Mouse (Mus musculus) induced T-regulatory cell, adult 2 months (primary cell): ENCODE measurements at regions not wholly inside any gene's neighbourhood (a gene's known extent, or its start where the extent isn't known, plus 50 kb on each side); places are given as distances from the start of the nearest gene placed in this dataset.

Experiments
- DNase-seq: peaks from one replicate; pipeline ENCODE4 v3.0.0-alpha.2; 2012; ENCODE audit warnings: low read depth

- peak; percentile 20 for DNase-seq
These were observed 62.7 kb downstream of the Bmp2 start for GRCm38 (mm10) chr2:133614672-133615071.

- no peak for DNase-seq
These were observed 63.3 kb downstream of the Bmp2 start for GRCm38 (mm10) chr2:133615299-133615698.

GRCm38 (mm10) chr2:133617317-133617835 lies 65.4 kb downstream of the Bmp2 start:
- DNase-seq = no peak

- DNase-seq = no peak
These were observed 70.6 kb downstream of the Bmp2 start for GRCm38 (mm10) chr2:133622523-133622922.

GRCm38 (mm10) chr2:133625542-133625941 lies 73.6 kb downstream of the Bmp2 start:
- DNase-seq = no peak

- no peak for DNase-seq
These were observed 76.9 kb downstream of the Bmp2 start for GRCm38 (mm10) chr2:133628874-133629273.

GRCm38 (mm10) chr2:133635434-133635833 lies 83.5 kb downstream of the Bmp2 start:
- no peak for DNase-seq

- no peak for DNase-seq
These were observed 98.0 kb downstream of the Bmp2 start for GRCm38 (mm10) chr2:133649874-133650481.

- DNase-seq = no peak
These were observed 114.5 kb downstream of the Bmp2 start for GRCm38 (mm10) chr2:133666331-133667054.

GRCm38 (mm10) chr2:133667055-133667395 lies 115.1 kb downstream of the Bmp2 start:
- no peak for DNase-seq

GRCm38 (mm10) chr2:133669821-133670220 lies 117.9 kb downstream of the Bmp2 start:
- no peak for DNase-seq

- DNase-seq = no peak
These were observed 119.6 kb downstream of the Bmp2 start for GRCm38 (mm10) chr2:133671528-133671927.

GRCm38 (mm10) chr2:133684367-133684766 lies 132.4 kb downstream of the Bmp2 start:
- DNase-seq = no peak

- DNase-seq = no peak
These were observed 136.3 kb downstream of the Bmp2 start for GRCm38 (mm10) chr2:133688121-133688787.

- no peak for DNase-seq
These were observed 136.8 kb downstream of the Bmp2 start for GRCm38 (mm10) chr2:133688788-133689155.

- no peak for DNase-seq
These were observed 157.0 kb downstream of the Bmp2 start for GRCm38 (mm10) chr2:133708735-133709584.

GRCm38 (mm10) chr2:133716243-133716642 lies 164.3 kb downstream of the Bmp2 start:
- DNase-seq = no peak

- no peak for DNase-seq
These were observed 165.1 kb downstream of the Bmp2 start for GRCm38 (mm10) chr2:133717076-133717475.

GRCm38 (mm10) chr2:133724310-133724709 lies 172.4 kb downstream of the Bmp2 start:
- DNase-seq = no peak

GRCm38 (mm10) chr2:133724757-133725156 lies 172.8 kb downstream of the Bmp2 start:
- no peak for DNase-seq

GRCm38 (mm10) chr2:133734469-133735225 lies 182.7 kb downstream of the Bmp2 start:
- no peak for DNase-seq
